Mouse (Mus musculus) thymus, adult 2 months (tissue): ENCODE measurements around the gene Gart.

Source experiments
- CTCF ChIP-seq: fragments of 200-500 bp; IDR thresholded peaks from 2 replicates; pipeline ENCODE4 v1.5.1; 2012; ENCODE audit warnings: mild to moderate bottlenecking, control low read depth, low read length, moderate library complexity, borderline replicate concordance; ENCODE audit not compliant: control insufficient read depth, poor library complexity, insufficient read depth; ENCODE audit errors: extremely low read depth
- POLR2A ChIP-seq: fragments of 200-500 bp; IDR thresholded peaks from 2 replicates; pipeline ENCODE4 v1.6.1; 2012; ENCODE audit warnings: mild to moderate bottlenecking, low read length, control low read depth, moderate library complexity; ENCODE audit not compliant: control insufficient read depth, poor library complexity, insufficient read depth; ENCODE audit errors: extremely low read depth

- no peak for TF ChIP-seq CTCF
- no peak for TF ChIP-seq POLR2A
Measured at GRCm38 (mm10) chr16:91611248-91611647, 35.5 kb downstream of the Gart start.
